Mouse (Mus musculus) cerebellum, adult (tissue): ENCODE measurements at regions not wholly inside any gene's neighbourhood (a gene's known extent, or its start where the extent isn't known, plus 50 kb on each side); places are given as distances from the start of the nearest gene placed in this dataset.

Experiments
- ATAC-seq: cut with Nextera tagmentation; 2 replicates; pipeline ENCODE4 v1.9.2; 2017; ENCODE audit warnings: mild to moderate bottlenecking, moderate library complexity, mixed read lengths; ENCODE audit not compliant: insufficient number of reproducible peaks, low FRiP score, low TSS enrichment

DNA sequence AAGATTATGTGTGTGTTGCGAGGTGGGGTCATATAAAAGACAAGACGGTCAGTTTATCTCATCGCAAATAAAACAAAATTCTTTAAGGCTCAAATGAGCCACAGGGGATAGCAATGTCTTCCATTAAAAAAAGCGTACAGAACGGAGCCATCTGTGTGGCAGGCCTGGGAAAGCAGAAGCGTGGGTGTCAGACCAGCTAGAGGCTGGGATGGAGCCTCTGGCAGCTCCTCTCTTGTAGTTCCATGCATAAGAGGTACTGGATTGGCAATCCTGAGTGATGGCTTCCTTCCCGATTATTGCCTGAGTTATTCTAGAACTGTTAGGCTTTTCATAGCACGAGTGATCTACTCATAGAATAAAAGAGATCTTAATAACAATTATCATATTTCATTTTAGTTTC is 318.2 kb upstream of the Sash1 start:
- ATAC-seq: peak; percentile 85

DNA sequence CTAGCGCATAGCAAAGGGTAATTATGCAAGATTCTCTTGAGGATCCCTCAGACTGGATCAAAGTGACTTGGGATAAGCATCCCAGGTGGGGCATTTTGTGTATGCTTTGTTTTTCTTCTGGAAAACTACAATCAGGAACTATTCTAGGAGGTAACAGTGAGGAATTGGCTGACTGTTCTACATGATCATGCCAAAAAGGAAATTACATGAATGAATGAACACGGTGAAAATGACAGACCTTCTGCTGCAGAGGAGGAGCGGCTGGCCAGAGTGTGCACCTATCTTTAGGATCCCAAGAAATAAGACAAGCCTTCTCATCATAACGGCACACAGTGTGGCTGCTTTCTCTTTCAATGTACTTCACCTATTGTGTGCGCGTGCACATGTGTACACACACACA is 317.5 kb upstream of the Sash1 start:
- ATAC-seq: peak; percentile 52

DNA sequence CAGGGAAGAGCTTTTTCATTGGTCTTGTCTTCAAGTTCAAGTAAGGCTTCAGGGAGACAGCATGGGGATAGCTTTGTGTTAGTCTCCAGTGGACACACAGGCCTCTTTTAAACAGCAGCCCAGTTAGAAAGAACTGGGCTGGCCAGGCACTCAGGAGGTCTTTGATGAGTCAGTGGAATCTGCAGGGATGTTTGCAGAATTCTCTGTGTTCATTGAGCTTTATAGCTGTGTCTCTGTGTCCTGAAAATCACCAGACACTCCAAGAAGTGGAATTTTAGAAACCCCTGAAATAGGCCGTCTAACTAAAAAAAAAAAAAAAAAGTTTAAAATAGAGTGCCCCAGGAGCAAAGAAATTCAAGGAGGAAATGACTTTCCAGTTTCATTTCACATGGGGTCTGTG is 317.1 kb upstream of the Sash1 start:
- ATAC-seq: no peak

- ATAC-seq: no peak
Measured at GRCm38 (mm10) chr10:9174997-9175396, 289.1 kb upstream of the Sash1 start.

GRCm38 (mm10) chr10:9173509-9173908 is 287.6 kb upstream of the Sash1 start:
- ATAC-seq: no peak

- ATAC-seq: no peak
Measured at GRCm38 (mm10) chr10:9168725-9169124, 282.9 kb upstream of the Sash1 start.

GRCm38 (mm10) chr10:9166017-9166416 is 280.1 kb upstream of the Sash1 start:
- no peak for ATAC-seq

DNA sequence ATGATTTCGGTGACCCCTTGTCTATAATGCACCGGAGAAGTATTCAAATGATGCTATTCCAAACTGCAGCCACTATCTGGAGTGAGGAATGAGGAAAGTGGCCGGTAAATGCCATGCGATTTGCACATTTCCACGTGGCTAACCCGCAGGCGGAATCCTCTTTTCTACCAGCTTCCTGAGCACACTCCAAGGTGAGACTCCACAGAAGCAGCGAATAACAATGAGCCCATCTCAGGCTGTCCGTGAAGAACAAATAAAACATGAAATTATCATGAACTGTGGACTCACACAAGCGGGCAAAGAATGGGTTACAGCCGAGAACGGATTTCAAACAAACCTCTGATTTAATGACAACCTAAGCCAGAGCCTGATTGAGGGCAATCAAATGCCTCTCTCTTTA is 279.7 kb upstream of the Sash1 start:
- no peak for ATAC-seq

GRCm38 (mm10) chr10:9164333-9164732 is 278.5 kb upstream of the Sash1 start:
- ATAC-seq: no peak

DNA sequence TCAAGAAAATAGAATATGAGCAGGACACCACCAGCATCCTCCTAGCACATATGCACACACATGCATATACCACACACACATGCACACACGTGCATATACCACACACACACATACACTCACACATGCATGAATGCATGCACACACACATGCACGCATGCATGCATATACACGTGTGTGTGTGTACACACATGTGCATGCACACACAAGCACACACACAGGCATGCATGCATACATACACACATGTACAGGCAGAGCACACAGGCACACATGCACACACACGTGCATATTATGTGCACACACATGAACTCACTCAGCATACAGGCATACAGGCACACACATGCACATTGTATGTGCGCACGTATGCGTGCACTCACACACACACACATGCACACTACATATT is 275.7 kb upstream of the Sash1 start:
- no peak for ATAC-seq

DNA sequence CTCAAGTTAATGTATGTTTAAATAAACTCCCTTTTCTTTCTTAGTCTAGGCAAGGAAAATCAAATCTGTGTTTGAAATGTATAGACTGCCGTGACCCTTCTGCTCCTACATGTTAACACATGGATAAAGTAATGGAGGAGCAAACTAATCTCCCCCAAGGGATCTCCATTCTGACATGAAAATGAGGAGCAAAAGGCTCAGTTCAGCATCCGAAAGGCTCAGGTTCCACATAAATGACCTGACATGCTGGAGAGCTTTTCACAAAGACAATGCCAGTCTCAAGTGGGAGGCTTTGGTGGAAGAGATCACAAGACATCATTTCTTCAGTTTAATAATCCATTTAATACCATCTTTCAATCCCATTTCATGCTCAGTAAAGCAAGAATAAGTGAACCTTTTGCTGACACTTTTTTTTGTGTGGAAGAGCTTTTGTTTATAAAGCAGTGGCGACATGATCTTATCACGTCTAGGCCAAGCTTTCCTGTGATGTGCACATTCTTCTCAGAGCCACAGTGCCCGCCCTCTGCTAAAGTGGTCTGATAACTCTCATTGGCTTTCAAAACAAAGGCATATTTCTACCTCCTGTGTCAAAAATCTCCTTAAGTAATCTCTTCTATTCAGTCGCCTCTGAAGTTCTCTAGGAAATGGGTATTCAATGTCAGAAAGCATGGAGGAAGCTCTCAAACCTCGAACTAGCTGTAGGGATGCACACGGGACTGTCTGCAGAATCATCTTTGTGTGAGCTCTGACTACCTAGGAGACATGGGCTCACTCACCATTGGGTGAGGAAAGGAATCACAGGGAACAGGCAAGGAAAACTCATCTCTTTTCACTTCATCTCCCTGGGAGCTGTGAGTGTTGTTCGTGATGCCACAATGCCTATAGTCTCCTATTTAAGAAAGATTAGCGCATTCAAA is 271.7 kb upstream of the Sash1 start:
- no peak for ATAC-seq

DNA sequence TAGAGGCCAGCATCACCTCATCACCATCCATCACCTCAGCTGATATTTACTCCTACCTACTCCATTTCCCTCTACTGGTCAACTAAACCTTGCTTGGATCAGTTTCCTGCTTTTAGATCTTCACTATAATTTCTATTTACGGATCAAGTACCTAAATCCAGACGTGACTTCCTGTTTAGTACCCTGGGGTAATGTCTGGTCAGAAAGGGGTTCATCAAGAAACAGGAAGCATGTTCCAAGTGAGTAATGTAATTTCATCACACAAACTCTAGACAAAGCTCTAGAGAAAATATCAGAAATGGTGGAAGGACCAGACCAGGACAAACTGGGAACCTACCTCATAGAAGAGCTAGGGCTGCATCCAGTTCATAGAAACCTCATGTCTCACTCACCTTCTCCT is 250.2 kb upstream of the Sash1 start:
- no peak for ATAC-seq

- ATAC-seq: no peak
Measured at GRCm38 (mm10) chr10:9134293-9135021, 248.6 kb upstream of the Sash1 start.

DNA sequence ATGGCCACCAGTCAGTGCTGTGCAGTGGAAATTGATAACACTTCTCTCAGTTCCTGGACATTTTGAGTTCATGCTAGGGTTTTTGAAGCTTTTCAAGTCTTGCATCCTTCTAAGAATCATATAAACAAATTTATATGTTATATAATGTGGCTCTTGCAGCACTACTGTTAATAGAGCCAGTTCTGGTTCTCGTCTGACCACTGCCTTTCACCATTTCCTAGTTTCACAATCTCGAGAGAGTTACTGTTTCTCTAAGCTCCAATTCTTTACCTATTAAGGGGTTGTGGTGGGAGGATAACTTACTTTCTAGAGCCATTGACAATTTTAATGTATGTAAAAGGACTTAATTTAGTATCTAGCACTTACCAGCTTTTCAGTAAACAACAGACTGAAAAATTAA is 244.2 kb upstream of the Sash1 start:
- ATAC-seq: no peak

DNA sequence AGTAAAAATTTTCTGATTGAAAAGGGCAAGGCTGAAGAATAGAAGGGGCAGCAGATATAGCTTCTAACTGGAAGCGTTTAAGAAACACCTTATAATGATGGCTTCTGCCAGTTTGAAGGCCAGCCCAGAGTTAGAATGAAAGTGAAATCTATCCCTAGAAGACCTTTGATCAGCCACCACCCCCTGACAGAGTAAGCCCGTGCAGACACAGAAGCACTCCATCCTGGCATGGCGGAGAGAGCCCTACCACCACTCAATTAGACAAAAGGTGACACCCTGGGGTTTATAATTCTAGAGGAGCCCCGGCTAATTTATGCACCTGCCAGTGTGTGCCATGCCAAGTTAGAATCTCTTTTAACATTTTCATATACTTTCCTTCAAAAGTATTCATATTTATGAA is 233.4 kb upstream of the Sash1 start:
- ATAC-seq: no peak

GRCm38 (mm10) chr10:9117648-9118551 is 232.0 kb upstream of the Sash1 start:
- ATAC-seq: 0 out of 2 replicates have a peak, but pooled peaks have one; percentile 55

DNA sequence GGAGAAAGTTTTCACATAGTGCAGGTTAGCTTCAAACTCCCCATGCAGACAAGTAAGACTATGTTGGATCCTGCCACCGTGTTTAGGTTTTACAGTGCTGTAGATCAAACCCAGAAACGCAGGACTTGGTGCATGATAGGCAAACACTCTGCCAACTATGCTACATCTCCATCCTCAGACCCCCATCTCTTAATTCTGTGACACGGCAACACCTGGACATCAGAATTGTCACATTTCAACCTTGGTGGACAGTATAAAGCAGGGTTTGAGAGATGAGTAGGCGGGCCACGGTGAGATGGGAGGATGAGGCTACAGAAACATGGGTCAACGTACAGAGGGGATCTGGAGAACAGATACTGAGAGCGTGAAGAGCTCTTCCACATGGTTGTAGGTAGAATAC is 231.3 kb upstream of the Sash1 start:
- 0 out of 2 replicates have a peak, but pooled peaks have one; percentile 12 for ATAC-seq

- no peak for ATAC-seq
Measured at GRCm38 (mm10) chr10:9113706-9114105, 227.8 kb upstream of the Sash1 start.

- ATAC-seq: no peak
Measured at GRCm38 (mm10) chr10:9111051-9111450, 225.2 kb upstream of the Sash1 start.

DNA sequence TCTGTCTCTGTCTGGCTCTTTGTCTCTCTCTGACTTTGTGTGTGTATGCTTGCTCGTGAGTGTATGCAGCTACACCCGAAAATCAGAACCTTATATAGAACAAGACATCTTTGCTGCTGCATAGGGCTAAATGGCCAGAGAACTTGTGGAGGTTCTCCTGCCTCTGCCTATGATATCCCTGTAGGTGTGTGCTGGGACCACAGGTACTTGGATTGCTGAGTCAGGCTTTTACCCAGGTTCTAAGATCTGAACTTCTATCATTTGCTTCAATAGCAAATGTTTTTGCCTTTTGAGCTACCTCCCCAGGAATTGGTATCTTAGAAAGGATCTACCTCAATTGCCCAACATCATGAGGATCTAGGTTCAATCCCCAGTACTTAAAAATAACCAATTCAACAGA is 210.3 kb upstream of the Sash1 start:
- ATAC-seq: no peak

DNA sequence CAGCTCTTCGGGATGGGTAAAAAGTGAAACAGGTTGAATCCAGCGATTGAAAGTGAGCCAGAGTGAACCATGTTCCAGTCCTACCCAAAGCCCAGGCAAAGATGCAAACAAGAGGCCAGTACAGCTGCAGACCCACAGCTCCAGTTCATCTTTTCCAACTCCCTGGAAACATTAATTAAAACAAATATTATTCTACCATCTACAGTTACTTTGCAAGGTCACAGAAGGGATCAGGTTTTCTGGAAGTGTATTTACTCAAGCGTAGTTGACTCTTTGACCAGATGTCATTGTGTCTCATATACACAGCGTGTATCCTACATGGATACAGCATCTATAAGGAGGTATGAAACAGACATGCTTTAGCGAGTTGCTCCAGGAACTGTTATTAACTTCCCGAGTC is 209.3 kb upstream of the Sash1 start:
- ATAC-seq: no peak
